Mouse (Mus musculus) c-Kit-positive CD71-negative TER-119-negative erythroid progenitor cells, embryonic 14.5 days (primary cell): Measurements from ENCODE around the gene Mpl.

Source experiments
- DNase-seq: peaks from one replicate; pipeline ENCODE4 v3.0.0-alpha.2; 2013; ENCODE audit warnings: low read depth

The Mpl gene

DNA sequence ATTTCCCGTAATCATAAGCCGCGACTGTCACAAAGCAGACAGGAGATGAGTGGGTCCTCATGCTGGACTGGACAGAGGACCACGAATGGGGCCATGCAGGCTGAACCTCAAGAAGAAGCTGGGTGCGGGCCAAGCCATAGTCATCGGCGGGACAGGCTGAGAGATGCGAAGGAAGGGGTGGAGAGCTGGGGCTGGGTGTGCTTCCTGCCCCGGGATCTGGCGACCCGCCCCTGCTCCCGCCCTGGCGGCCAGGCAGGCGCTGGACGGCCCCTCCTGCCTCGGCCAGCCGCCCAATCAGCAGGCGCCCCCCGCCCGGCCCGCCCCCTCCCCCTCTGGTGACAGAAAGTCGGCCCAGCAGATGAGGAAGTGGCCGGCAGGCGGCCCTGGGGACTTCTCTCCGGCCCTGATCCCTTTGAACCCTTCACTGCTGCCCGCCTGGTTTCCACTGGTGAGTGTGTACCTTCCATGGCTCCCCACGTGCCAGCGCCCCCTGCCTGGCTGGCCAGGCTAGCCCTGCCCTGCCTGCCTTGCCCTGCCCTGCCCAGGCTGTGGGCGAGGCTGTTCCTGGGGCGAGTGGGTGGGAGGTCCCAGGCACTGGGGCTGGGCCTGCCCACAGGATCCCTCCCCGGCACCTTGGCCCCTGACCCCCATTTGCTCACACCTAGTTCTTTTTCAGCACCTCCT is 29.4 kb downstream of the Mpl start, which contains the start of gene Elovl1:
Elovl1 (plus strand) TSS at position 326 of the 684 bp plus-strand sequence.
- peak; percentile 72 for DNase-seq

DNA sequence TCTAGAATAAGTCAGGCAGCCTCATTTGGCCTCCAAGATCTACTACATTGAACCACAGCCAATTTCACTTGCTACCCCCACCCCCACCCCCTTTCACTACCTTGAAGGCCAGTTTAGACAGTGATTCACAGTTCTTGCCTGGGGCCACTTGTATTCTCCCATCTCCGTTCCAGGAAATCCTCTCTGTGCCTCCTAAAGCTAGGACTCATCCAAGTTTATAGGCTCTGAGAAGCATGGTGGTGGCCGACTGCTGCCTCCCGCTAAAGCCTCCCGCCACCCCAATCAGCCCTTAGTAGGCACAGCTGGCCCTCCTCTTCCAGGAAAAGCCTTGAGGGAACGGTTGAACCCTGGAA is 29.9 kb downstream of the Mpl start:
- no peak for DNase-seq

DNA sequence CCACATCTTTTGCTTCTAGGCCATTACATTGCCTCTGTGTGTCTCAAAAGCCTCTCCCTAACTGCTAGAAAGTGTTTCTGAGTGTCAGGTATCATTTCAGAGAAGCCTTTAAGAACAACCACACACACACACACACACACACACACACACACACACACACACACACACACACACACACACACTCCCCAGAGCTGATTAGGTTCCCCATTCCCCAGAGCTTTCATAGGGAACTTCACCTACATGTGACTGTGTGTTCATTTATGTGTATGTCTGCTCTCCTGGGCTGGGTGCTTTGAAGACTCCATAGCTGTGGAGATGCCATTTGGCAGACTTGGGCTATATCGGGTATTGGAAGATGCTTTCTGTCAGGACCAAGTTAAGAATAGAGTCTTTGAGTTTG is 31.9 kb downstream of the Mpl start:
- DNase-seq, result no peak

DNA sequence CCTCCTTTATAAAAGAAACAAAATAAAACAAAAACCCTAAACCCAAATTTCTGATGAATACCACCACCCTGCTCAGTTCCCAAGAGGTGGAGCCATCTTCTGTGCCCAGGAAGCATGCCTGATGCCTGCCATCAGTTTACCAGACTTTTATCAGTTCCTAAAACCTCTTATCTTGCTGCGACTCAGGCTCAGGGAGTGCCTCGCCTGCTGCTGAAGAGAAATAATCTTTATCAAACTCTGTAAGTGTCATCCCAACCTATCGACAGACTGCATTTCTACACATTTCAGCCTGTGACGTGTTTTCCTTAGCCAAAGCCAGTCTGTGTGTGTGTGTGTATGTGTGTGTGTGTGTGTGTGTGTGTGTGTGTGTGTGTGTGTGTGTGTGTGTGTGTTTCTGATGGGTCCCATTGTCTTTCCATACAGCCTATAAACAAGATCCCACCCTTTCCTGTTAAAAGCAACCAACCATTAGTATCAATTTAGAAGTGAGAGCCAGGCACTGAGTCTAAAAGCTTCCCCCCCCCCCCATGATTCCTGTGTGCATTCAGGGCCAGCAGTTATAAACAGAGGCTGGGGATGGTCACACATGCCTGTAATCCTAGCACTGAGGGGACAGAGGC is 32.7 kb downstream of the Mpl start:
- no peak for DNase-seq

DNA sequence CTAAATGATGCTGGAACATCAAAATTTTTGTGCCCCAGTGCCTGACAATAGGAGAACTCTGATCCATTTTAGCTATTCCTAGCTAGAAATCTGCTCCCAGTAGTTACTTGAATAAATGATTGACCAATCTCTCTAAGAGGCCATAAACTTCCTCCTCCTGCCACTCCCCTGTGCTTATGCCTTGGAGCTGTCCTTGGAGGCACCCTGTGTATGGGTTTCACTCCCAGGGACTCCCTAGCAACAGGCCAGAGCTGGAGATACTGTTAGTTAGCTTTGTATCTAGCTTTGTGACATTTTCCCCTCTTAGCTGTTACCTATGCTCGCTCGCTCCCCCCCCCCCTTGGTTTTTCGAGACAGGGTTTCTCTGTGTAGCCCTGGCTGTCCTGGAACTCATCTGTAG is 35.9 kb downstream of the Mpl start:
- no peak for DNase-seq

DNA sequence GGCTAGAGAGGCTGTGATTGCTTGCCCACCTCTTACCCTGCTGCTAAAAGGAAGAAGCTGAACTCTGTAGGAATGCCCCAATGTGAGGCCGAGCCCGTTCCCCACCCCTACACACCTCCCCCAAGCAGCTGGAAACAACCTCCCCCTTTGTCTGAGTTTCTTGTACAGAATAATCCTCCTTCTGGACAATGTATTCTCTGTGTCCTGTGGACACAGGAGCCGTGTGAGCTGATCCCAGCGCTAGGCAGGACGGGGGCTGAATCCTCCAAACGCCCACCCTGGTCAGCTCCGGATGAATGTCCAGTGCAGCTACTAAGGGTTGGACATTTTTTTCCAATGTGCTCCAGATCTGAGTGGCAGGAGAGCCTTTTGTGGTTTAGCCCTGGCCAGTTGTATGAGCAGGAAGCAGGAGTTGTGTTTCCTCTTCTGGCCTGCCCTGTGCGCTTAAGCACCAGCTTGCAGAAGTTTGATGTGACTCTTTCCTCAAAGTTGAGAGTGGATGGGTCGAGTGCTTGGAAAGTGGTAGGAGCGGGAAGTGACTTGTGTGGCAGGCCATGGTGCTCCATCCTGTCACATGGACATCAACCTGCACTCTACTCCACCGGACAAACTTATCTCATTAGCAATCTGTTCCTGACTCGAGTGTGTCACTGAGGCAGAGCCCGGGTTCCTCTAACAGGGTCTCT is 40.1 kb downstream of the Mpl start:
- DNase-seq, result no peak

DNA sequence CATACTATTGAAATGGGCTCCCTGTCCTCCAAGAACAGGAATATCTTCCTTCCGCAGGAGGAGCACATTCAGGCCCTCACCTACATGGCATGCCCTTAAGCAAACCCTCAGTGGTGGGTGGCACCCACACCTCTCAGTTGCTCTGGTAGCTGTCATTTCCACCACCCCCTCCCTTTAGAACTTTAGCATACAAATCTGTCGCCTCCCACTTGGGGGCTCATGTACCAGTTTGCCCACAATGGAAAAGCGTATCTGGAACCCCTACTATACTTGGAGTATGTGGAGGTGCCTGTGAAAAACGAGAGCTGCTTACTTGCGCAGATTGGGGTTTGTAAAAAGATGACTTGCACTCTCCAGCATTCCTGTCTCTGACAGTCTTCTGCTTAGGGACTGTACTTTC is 41.0 kb downstream of the Mpl start:
- DNase-seq, result no peak

DNA sequence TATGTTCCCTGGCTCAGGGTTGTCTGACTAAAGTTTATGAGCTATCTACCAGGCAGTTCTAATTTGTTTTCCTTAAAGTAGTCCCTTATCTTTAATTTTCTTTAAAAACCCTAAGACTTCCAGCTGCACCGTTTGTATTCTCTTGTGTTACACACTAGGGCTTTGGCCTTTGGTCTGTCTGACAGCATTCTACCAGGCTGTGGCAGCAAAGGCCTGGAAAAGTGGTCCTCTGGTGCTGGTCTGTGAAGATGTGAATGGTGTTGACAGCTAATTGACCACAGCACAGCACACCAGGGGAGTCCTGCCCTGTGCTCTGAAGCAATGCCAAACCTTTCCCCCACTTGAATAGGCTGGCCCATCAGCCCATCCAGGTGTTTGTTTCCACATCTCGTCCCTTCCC is 41.5 kb downstream of the Mpl start:
- DNase-seq, result no peak

DNA sequence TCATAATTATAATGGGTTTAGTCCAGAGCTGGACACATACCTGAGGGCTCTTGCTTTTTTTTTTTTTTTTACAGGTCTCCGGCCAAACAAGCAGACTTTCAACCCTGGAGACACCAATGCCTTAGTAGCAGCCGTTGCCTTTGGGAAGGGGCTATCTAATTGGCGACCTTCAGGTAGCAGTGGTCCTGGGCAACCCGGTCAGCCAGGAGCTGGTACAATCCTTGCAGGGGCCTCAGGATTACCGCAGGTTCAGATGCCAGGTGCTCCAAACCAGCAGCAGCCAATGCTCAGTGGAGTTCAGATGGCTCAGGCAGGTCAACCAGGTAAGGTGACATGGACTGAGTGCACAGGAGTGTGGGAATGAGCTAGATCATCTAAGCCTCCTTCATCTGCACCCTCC is 43.8 kb downstream of the Mpl start:
- no peak for DNase-seq

DNA sequence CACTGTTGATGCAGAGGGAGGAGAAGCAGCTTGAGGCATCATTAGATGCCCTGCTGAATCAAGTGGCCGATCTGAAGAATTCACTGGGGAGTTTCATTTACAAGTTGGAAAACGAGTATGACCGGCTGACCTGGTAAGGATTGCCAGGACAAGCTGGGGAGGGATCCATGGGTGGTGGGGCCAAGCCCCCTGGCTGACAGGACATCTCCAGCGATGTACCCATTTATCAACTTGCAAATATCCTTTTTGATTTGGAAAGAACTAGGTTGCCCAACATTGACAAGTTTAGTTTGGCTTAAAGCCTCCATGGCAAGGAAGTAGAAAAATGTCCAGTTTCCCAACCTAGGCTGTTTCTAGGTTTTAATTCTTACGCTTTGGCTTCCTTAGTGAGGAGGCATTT is 46.4 kb downstream of the Mpl start:
- no peak for DNase-seq

DNA sequence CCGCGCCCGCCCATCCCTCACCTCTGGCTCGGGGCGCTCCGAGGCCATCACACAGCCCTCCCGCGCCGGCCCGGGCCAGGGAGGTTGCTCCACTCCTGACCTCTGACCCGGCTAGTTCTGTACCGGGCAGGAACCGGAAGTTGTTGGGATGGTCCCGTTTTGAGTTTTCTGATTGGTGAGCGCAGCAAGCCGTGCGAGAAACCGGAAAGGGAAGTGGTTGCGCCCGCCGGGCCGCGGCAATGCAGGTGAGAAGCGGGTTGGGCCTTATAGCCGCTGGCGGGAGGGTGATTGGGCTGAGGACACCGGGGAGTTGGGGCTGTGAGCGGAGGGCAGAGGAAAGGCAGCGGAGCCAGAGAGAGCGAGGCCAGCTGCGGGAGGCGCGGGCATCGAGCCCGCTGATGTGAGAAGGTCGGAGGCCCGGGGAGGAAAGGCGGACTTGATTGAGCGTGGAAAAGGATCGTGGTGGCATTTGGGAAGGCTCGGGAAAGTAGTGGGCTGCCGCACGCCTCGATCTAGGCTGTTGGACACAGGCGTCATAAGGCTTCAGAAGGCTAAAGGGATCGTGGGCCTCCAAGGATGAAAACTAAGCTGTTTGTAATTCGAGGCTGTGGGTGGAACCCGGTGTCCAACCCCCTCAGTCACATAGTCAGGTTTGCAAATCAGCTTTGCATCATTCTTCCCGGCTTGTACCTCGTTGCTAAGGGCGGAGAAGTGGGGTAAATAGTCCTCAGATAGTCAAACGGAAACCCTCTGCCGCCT is 48.0 kb downstream of the Mpl start, which contains the start of the genes Szt2 and Med8:
Szt2 (minus strand) TSS at position 132 of the 759 bp plus-strand sequence.
Med8 (plus strand) TSS at position 196 of the 759 bp plus-strand sequence.
- DNase-seq, result peak; percentile 93

DNA sequence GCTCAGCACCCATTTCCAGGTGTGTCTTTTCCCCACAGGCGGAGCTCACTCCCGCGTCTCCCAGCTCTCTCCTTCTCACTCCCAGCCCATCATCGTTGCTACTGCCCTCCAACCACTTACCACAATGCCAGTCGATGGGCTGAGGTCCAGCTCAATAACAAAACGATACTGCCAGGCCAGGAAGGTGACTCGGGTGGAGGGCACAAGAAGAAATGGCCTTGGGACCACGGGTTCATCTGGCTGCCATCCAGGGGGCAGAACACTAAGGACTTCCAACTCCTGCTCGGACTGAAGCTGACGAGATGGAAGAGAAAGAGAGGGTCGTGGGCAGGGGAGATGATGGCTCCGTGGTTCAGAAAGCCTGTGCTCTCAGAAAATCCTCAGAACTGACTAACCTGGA is 54.6 kb downstream of the Mpl start:
- DNase-seq, result no peak

DNA sequence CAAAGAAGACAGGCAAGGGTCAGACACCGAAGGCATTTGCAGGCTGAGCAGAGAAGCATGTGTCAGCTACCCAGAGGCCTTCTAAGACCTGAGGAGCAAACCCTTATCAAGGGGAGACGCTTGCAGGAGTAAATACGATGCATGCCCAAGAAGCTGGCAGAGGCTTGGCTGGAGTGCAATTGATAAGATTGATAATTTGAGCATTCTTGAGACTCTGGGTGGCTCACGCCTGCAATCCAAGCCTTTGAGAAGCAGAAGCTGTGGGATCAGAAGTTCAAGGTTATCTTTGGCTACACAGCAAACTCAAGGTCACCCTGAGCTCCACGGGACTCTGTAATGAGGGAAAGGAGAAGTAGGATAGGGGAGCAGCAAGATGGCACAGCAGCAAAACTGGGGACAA is 55.4 kb downstream of the Mpl start:
- DNase-seq, result no peak

DNA sequence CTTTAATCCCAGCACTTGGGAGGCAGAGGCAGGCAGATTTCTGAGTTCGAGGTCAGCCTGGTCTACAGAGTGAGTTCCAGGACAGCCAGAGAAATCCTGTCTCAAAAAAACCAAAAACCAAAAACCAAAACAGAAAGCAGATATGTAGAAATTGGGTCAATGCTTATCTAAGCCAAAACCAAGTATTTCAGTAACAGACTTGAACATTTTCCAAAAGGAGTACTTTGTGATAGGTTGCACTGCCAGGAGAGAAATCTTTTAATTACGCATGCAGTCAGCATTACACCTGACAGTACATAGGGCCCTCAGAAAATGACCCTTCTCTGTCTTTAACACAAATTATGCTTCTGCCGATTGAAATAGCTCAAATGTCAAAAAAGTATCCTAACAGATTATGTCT is 55.9 kb downstream of the Mpl start:
- DNase-seq, result no peak

DNA sequence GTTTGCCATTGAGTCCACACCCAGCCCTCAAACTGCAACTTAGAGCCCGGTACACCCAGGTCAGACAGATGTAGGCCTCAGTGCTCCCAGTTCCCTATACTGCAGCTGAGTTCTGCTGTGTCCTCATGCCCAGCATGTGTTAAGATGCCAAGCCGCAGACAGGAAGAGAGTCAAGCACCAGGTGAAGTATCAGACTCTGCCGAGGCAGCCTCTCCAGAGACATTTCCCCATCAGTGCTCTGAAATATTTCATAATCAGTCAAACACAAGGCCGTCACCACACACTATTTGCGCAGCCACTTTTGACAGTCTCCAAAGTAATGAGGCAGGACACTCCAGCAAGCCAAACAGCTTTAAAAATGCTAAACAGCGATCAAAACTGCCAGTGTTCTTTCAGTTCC is 58.9 kb downstream of the Mpl start:
- no peak for DNase-seq

DNA sequence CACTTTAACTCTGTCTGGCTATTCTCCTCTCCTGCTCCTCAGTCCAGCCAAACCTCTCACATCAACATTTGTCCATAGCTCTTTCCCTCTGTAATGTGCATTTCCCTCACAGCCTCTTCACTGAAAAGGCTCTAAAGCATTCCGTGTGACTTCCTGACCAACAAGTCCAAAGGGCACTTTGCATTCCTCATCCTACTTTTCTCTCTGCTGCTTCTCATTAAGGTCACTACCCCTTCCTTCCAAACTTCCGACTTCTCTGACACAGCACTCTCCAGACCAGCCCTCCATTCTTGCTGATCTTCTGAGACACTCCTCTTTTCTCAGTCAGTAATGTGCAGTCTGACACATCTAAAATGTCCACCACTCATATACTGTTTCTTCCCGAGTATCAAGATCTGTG is 60.9 kb downstream of the Mpl start:
- DNase-seq, result no peak

DNA sequence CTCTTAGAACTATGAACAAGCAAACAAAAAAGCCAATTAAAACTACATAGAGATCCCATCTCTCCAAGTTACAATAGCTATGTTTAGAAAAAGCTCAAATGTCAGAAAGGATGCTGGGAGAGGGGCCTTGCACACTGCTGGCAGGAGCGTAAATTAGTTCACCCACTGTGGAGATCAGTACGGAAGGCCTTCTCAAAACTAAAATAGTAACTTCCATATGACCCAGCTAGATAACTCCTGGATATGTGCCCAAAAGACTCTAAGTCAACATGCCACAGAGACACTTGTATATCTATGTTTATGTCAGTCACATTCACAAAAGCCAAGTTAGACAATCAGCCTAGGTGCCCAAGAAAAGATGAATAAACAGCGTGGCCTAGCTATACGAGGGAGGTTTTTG is 62.0 kb downstream of the Mpl start:
- DNase-seq, result no peak

DNA sequence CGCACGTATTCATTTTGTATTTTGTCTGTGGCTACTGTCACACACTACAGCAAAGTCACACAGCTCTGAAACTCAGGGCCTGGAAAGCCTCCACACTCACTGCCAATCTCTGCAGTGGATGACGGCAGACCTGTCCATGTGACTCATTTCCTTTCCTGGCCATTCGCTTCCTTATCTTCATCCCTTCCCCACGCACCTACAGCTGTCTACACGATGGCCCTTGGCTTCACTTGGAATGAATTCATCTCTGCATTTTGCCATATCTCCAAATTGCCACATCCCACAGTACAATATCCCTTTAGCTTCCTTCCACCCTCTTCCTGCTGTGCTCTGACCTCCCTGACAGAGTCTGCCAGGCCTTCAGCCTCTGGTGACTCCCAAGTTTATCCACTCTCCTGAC is 62.8 kb downstream of the Mpl start:
- DNase-seq, result no peak
